Mouse (Mus musculus): Measurements from ENCODE around the gene Insl6.

The Insl6 gene

GRCm38 (mm10) chr19:29287863-29288262 lies 37.3 kb downstream of the Insl6 start:
- DNase-seq (ENCODE audit: low read depth, low spot score) = no peak

- no peak for DNase-seq (ENCODE audit: low read depth, low spot score)
Observed at GRCm38 (mm10) chr19:29285451-29285869, 39.7 kb downstream of the Insl6 start.

GRCm38 (mm10) chr19:29278944-29279587 lies 46.1 kb downstream of the Insl6 start:
- no peak for DNase-seq (ENCODE audit: low read depth, low spot score)

GRCm38 (mm10) chr19:29276414-29276813 lies 48.7 kb downstream of the Insl6 start:
- no peak for DNase-seq (ENCODE audit: low read depth, low spot score)

- DNase-seq (ENCODE audit: low read depth, low spot score) = no peak
Observed at GRCm38 (mm10) chr19:29272011-29272809, 52.9 kb downstream of the Insl6 start.

Measured in forelimb bud, embryonic 11.5 days (tissue).